Mouse (Mus musculus): ENCODE measurements at regions not wholly inside any gene's neighbourhood (a gene's known extent, or its start where the extent isn't known, plus 50 kb on each side); places are given as distances from the start of the nearest gene placed in this dataset.

- no peak for DNase-seq (ENCODE audit: low spot score)
These were observed 57.7 kb downstream of the Rpl14 start for GRCm38 (mm10) chr9:120628794-120629560.

- DNase-seq (ENCODE audit: low spot score), result no peak
These were observed 58.4 kb downstream of the Rpl14 start for GRCm38 (mm10) chr9:120629609-120630008.

- peak; percentile 8 for DNase-seq (ENCODE audit: low spot score)
These were observed 61.6 kb downstream of the Rpl14 start for GRCm38 (mm10) chr9:120632821-120633220.

- DNase-seq (ENCODE audit: low spot score), result no peak
These were observed 71.4 kb downstream of the Rpl14 start for GRCm38 (mm10) chr9:120642656-120643055.

- DNase-seq (ENCODE audit: low spot score), result no peak
These were observed 72.1 kb downstream of the Rpl14 start for GRCm38 (mm10) chr9:120643371-120643770.

- DNase-seq (ENCODE audit: low spot score), result no peak
These were observed 74.5 kb downstream of the Rpl14 start for GRCm38 (mm10) chr9:120645776-120646175.

GRCm38 (mm10) chr9:120646806-120647667, 75.8 kb downstream of the Rpl14 start:
- DNase-seq (ENCODE audit: low spot score), result no peak

GRCm38 (mm10) chr9:120647668-120647955, 76.4 kb downstream of the Rpl14 start:
- DNase-seq (ENCODE audit: low spot score), result no peak

GRCm38 (mm10) chr9:120652733-120653132, 81.5 kb downstream of the Rpl14 start:
- no peak for DNase-seq (ENCODE audit: low spot score)

GRCm38 (mm10) chr9:120653170-120653569, 81.9 kb downstream of the Rpl14 start:
- DNase-seq (ENCODE audit: low spot score), result no peak

GRCm38 (mm10) chr9:120654736-120655135, 83.5 kb downstream of the Rpl14 start:
- no peak for DNase-seq (ENCODE audit: low spot score)

GRCm38 (mm10) chr9:120656976-120657375, 85.7 kb downstream of the Rpl14 start:
- no peak for DNase-seq (ENCODE audit: low spot score)

- DNase-seq (ENCODE audit: low spot score), result no peak
These were observed 86.5 kb downstream of the Rpl14 start for GRCm38 (mm10) chr9:120657786-120658185.

- DNase-seq (ENCODE audit: low spot score), result peak; percentile 25
These were observed 87.3 kb downstream of the Rpl14 start for GRCm38 (mm10) chr9:120658576-120658975.

GRCm38 (mm10) chr9:120661226-120661625, 90.0 kb downstream of the Rpl14 start:
- DNase-seq (ENCODE audit: low spot score), result peak; percentile 39

GRCm38 (mm10) chr9:120661641-120662227, 90.5 kb downstream of the Rpl14 start:
- no peak for DNase-seq (ENCODE audit: low spot score)

- DNase-seq (ENCODE audit: low spot score), result no peak
These were observed 91.9 kb downstream of the Rpl14 start for GRCm38 (mm10) chr9:120663181-120663580.

- no peak for DNase-seq (ENCODE audit: low spot score)
These were observed 92.8 kb downstream of the Rpl14 start for GRCm38 (mm10) chr9:120664086-120664485.

GRCm38 (mm10) chr9:120672452-120672851, 101.2 kb downstream of the Rpl14 start:
- no peak for DNase-seq (ENCODE audit: low spot score)

- DNase-seq (ENCODE audit: low spot score), result no peak
These were observed 103.6 kb downstream of the Rpl14 start for GRCm38 (mm10) chr9:120674855-120675254.

GRCm38 (mm10) chr9:120675371-120676150, 104.3 kb downstream of the Rpl14 start:
- DNase-seq (ENCODE audit: low spot score), result no peak

GRCm38 (mm10) chr9:120676301-120676700, 105.1 kb downstream of the Rpl14 start:
- DNase-seq (ENCODE audit: low spot score), result no peak
